Mouse (Mus musculus): Measurements from ENCODE around the gene Zbtb4. TPM values are rescaled to one million over a fixed set of nuclear protein-coding genes. Genes with fewer than 3 reads are reported as not detected.
"Not testable (repeated sequence)": the region's sequence is repeated elsewhere in the genome, so short reads cannot be mapped to it uniquely, and the experiment has no call there.

The Zbtb4 gene
- total RNA-seq (2022), result 10 to 100 TPM; 43.7 to 52.4 (median 49.3) TPM

GRCm38 (mm10) chr11:69765221-69766125, at the start of gene Zbtb4:
Gene Zbtb4 (plus strand): TSS chr11:69765912.
- DNase-seq (ENCODE audit: low spot score), result no peak

- DNase-seq (ENCODE audit: low spot score), result no peak
Measured at GRCm38 (mm10) chr11:69715929-69716328, 49.8 kb upstream of the Zbtb4 start.

GRCm38 (mm10) chr11:69716953-69717352, 48.8 kb upstream of the Zbtb4 start:
- no peak for DNase-seq (ENCODE audit: low spot score)

GRCm38 (mm10) chr11:69718661-69719060, 47.1 kb upstream of the Zbtb4 start:
- DNase-seq (ENCODE audit: low spot score), result no peak

- DNase-seq (ENCODE audit: low spot score), result no peak
Measured at GRCm38 (mm10) chr11:69719423-69719822, 46.3 kb upstream of the Zbtb4 start.

- DNase-seq (ENCODE audit: low spot score), result no peak
Measured at GRCm38 (mm10) chr11:69720852-69721251, 44.9 kb upstream of the Zbtb4 start.

GRCm38 (mm10) chr11:69723074-69723473, 42.6 kb upstream of the Zbtb4 start:
- no peak for DNase-seq (ENCODE audit: low spot score)

- no peak for DNase-seq (ENCODE audit: low spot score)
Measured at GRCm38 (mm10) chr11:69725951-69726350, 39.8 kb upstream of the Zbtb4 start.

- peak; percentile 48 for DNase-seq (ENCODE audit: low spot score)
Measured at GRCm38 (mm10) chr11:69729063-69729462, 36.6 kb upstream of the Zbtb4 start.

- DNase-seq (ENCODE audit: low spot score), result not testable (repeated sequence)
Measured at GRCm38 (mm10) chr11:69731408-69731807, 34.3 kb upstream of the Zbtb4 start.

- DNase-seq (ENCODE audit: low spot score), result no peak
Measured at GRCm38 (mm10) chr11:69751635-69752034, 14.1 kb upstream of the Zbtb4 start.

GRCm38 (mm10) chr11:69752686-69753085, 13.0 kb upstream of the Zbtb4 start:
- no peak for DNase-seq (ENCODE audit: low spot score)

GRCm38 (mm10) chr11:69754233-69754632, 11.5 kb upstream of the Zbtb4 start:
- DNase-seq (ENCODE audit: low spot score), result no peak

GRCm38 (mm10) chr11:69754701-69755100, 11.0 kb upstream of the Zbtb4 start:
- peak; percentile 71 for DNase-seq (ENCODE audit: low spot score)

- DNase-seq (ENCODE audit: low spot score), result no peak
Measured at GRCm38 (mm10) chr11:69757303-69758089, 8.2 kb upstream of the Zbtb4 start.

- peak; percentile 98 for DNase-seq (ENCODE audit: low spot score)
Measured at GRCm38 (mm10) chr11:69758090-69758456, 7.6 kb upstream of the Zbtb4 start.

- DNase-seq (ENCODE audit: low spot score), result peak; percentile 98
Measured at GRCm38 (mm10) chr11:69758478-69758970, 7.2 kb upstream of the Zbtb4 start, which contains the start of gene Polr2a. Gene Polr2a (minus strand): TSS chr11:69758637.

- DNase-seq (ENCODE audit: low spot score), result peak; percentile 91
Measured at GRCm38 (mm10) chr11:69758971-69759721, 6.6 kb upstream of the Zbtb4 start.

- DNase-seq (ENCODE audit: low spot score), result no peak
Measured at GRCm38 (mm10) chr11:69760160-69760900, 5.4 kb upstream of the Zbtb4 start.

- DNase-seq (ENCODE audit: low spot score), result no peak
Measured at GRCm38 (mm10) chr11:69760901-69761200, 4.9 kb upstream of the Zbtb4 start.

GRCm38 (mm10) chr11:69761868-69762267, 3.8 kb upstream of the Zbtb4 start, which contains the start of gene Slc35g3:
Gene Slc35g3 (minus strand): TSS chr11:69761968.
- no peak for DNase-seq (ENCODE audit: low spot score)

Data from heart, adult 8-10 months (tissue).